Mouse (Mus musculus) midbrain, embryonic 16.5 days (tissue): ENCODE results near the gene C1ql2. TPM values are rescaled to one million over a fixed set of nuclear protein-coding genes. Genes with fewer than 3 reads are reported as not detected.

Experiments used
- ATAC-seq: fragments of 200-750 bp; cut with Nextera tagmentation; 2 replicates; pipeline ENCODE4 v1.8.0; 2017; ENCODE audit warnings: moderate TSS enrichment
- H3K27ac ChIP-seq: fragments of 300-500 bp; sonication (generic); 2 replicates; pipeline ENCODE4 v1.5.1; 2014; ENCODE audit warnings: mild to moderate bottlenecking, low read length, mixed read lengths
- H3K27me3 ChIP-seq: fragments of 300-500 bp; sonication (generic); 2 replicates; pipeline ENCODE4 v1.6.1; 2014; ENCODE audit warnings: low read depth, low read length, mixed read lengths; ENCODE audit not compliant: control insufficient read depth, insufficient read depth
- H3K36me3 ChIP-seq: fragments of 300-500 bp; sonication (generic); 2 replicates; pipeline ENCODE4 v1.6.1; 2014; ENCODE audit warnings: mild to moderate bottlenecking, low read length, moderate library complexity, mixed read lengths; ENCODE audit not compliant: control insufficient read depth, insufficient read depth
- H3K4me1 ChIP-seq: fragments of 300-500 bp; sonication (generic); 2 replicates; pipeline ENCODE4 v1.6.1; 2014; ENCODE audit warnings: mild to moderate bottlenecking, low read length, mixed read lengths; ENCODE audit not compliant: control insufficient read depth, insufficient read depth
- H3K4me2 ChIP-seq: fragments of 300-500 bp; sonication (generic); 2 replicates; pipeline ENCODE4 v1.6.1; 2014; ENCODE audit warnings: mild to moderate bottlenecking, low read length, mixed read lengths
- H3K4me3 ChIP-seq: fragments of 300-500 bp; sonication (generic); 2 replicates; pipeline ENCODE4 v1.5.1; 2014; ENCODE audit warnings: low read depth, mild to moderate bottlenecking, low read length, moderate library complexity, mixed read lengths
- H3K9ac ChIP-seq: fragments of 300-500 bp; sonication (generic); 2 replicates; pipeline ENCODE4 v1.6.1; 2014; ENCODE audit warnings: low read depth, low read length, mixed read lengths
- H3K9me3 ChIP-seq: fragments of 300-500 bp; sonication (generic); replicated peaks from 2 replicates; pipeline ENCODE4 v1.6.1; 2014; ENCODE audit warnings: mild to moderate bottlenecking, low read length, mixed read lengths; ENCODE audit not compliant: control insufficient read depth, poor library complexity, severe bottlenecking
- WGBS: fragments of 180-500 bp; shearing (Covaris S2); extraction: QIAGEN DNeasy Blood & Tissue Kit; methylation state at CpG from one replicate; pipeline ENCODE4 v1.1.7; 2014; 5-methylcytosine and 5-hydroxymethylcytosine counted together
- polyA plus RNA-seq: library from polyadenylated mRNA; unstranded; fragments of >200 nt; fragmentation: Nextera tagmentation; extraction: Ambion mirVana; gene quantifications from 2 replicates; pipeline ENCODE4 v1.2.1, GENCODE M21; 2015

Gene C1ql2
- polyA plus RNA-seq = 14.0 and 17.6 TPM in 2 replicates

- peak within 1 kb of the TSS; percentile 38 for H3K4me3 ChIP-seq
- ATAC-seq = peak; percentile 59
- peaks cover 20% of the 10 kb centered on the region for H3K4me1 ChIP-seq
- H3K27ac ChIP-seq = no peak within 1 kb of the TSS
- WGBS = under 1% methylated on average over 71 of the region's 73 CpGs
- H3K9ac ChIP-seq = peak within 1 kb of the TSS; percentile 28; the same call in 1 of the 2 replicates
- peak within 1 kb of the TSS; percentile 56 for H3K4me2 ChIP-seq
- peaks cover 61% of the 10 kb centered on the region for H3K27me3 ChIP-seq
- H3K9me3 ChIP-seq = no peaks in the 10 kb centered on the region
- H3K36me3 ChIP-seq = no peaks in the 10 kb centered on the region
Measured at GRCm38 (mm10) chr1:120340419-120341171, at the start of gene C1ql2. Gene C1ql2 (plus strand): TSS chr1:120340582.

GRCm38 (mm10) chr1:120291709-120292108, 48.7 kb upstream of the C1ql2 start:
- no peak overlapping the region for H3K4me2 ChIP-seq
- H3K36me3 ChIP-seq = no peaks in the 10 kb centered on the region
- ATAC-seq = no peak
- no peak overlapping the region for H3K9ac ChIP-seq
- no peaks in the 10 kb centered on the region for H3K4me1 ChIP-seq
- no peak overlapping the region for H3K4me3 ChIP-seq
- 85% methylated on average over 3 of the region's 3 CpGs for WGBS
- H3K27ac ChIP-seq = no peak overlapping the region
- H3K27me3 ChIP-seq = no peaks in the 10 kb centered on the region
- H3K9me3 ChIP-seq = no peaks in the 10 kb centered on the region

GRCm38 (mm10) chr1:120293803-120294202, 46.6 kb upstream of the C1ql2 start:
- H3K27me3 ChIP-seq = no peaks in the 10 kb centered on the region
- ATAC-seq = no peak
- H3K36me3 ChIP-seq = no peaks in the 10 kb centered on the region
- H3K4me3 ChIP-seq = no peak overlapping the region
- H3K4me1 ChIP-seq = no peaks in the 10 kb centered on the region
- H3K9me3 ChIP-seq = no peaks in the 10 kb centered on the region
- H3K9ac ChIP-seq = no peak overlapping the region
- no peak overlapping the region for H3K4me2 ChIP-seq
- H3K27ac ChIP-seq = no peak overlapping the region
- 78% methylated on average over 1 of the region's 1 CpGs for WGBS

GRCm38 (mm10) chr1:120296936-120297335, 43.4 kb upstream of the C1ql2 start:
- Histone ChIP-seq H3K4me2 (no peak overlapping the region), H3K9ac (no peak overlapping the region), H3K4me1 (no peaks in the 10 kb centered on the region), H3K27ac (no peak overlapping the region), H3K9me3 (no peaks in the 10 kb centered on the region), H3K4me3 (no peak overlapping the region), H3K36me3 (no peaks in the 10 kb centered on the region), H3K27me3 (no peaks in the 10 kb centered on the region)
- 90% methylated on average over 2 of the region's 2 CpGs for WGBS
- ATAC-seq = no peak

DNA sequence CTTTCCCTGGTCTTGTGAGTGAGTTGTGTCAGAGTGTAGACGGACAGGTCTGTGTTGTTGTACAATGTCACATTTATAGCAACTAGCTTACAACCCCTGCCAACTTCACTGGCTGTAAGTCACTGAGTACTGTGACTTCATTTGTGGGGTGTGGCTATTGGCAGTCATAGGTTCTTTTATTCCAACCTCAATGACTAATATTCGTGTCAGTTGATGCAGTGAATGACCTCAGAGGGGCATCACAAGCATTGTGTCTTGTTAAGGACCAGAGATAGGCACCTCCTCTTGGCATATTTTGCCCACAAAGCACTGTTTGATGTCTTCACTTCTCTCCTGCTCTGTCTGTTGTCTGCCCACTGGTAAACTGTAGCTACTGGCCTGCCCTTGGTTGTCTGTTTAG, 34.6 kb upstream of the C1ql2 start:
- no peak for ATAC-seq
- Histone ChIP-seq H3K4me1 (no peaks in the 10 kb centered on the region), H3K9me3 (no peaks in the 10 kb centered on the region), H3K36me3 (no peaks in the 10 kb centered on the region), H3K4me2 (no peak overlapping the region), H3K27ac (no peak overlapping the region), H3K4me3 (no peak overlapping the region), H3K9ac (no peak overlapping the region), H3K27me3 (no peaks in the 10 kb centered on the region)
- 70% methylated on average over 2 of the region's 2 CpGs for WGBS

GRCm38 (mm10) chr1:120321270-120322021, 18.9 kb upstream of the C1ql2 start:
- Histone ChIP-seq H3K27ac (no peak overlapping the region), H3K9me3 (no peaks in the 10 kb centered on the region), H3K9ac (no peak overlapping the region), H3K4me3 (no peak overlapping the region), H3K36me3 (no peaks in the 10 kb centered on the region), H3K4me2 (0 out of 2 replicates have a peak overlapping the region, but pooled peaks have one; percentile 9), H3K4me1 (no peaks in the 10 kb centered on the region; the same call in 1 of the 2 replicates), H3K27me3 (no peaks in the 10 kb centered on the region)
- peak; percentile 47; the same call in 1 of the 2 replicates for ATAC-seq
- WGBS = 56% methylated on average over 16 of the region's 16 CpGs

- Histone ChIP-seq H3K9me3 (no peaks in the 10 kb centered on the region), H3K4me3 (no peak overlapping the region), H3K9ac (no peak overlapping the region), H3K4me2 (no peak overlapping the region), H3K4me1 (no peaks in the 10 kb centered on the region; the same call in 1 of the 2 replicates), H3K36me3 (no peaks in the 10 kb centered on the region), H3K27me3 (no peaks in the 10 kb centered on the region), H3K27ac (no peak overlapping the region)
- 91% methylated on average over 5 of the region's 5 CpGs for WGBS
- ATAC-seq = no peak
Measured at GRCm38 (mm10) chr1:120323131-120323561, 17.2 kb upstream of the C1ql2 start.

DNA sequence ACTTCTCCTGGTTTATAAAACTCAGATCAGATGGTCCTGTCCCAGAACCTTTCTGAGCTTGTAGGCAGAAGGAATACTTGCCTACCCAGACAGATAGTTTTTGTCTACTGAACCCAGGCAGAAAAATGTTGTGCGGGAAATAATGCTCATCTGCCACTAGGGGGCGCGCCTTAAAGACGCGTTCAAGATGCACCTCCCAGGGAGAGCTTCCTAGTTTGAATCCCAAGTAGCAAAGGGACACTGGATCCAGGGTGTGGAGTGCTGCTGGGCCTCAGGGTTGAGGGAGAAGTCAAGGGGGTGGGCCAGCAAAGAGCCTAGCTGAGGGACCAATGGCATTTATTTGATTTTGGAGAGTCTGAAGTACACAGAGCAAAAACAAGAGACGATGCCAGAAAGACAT, 12.7 kb upstream of the C1ql2 start:
- ATAC-seq = no peak
- Histone ChIP-seq H3K4me3 (no peak overlapping the region), H3K4me2 (no peak overlapping the region), H3K27me3 (no peaks in the 10 kb centered on the region), H3K4me1 (no peaks in the 10 kb centered on the region), H3K9ac (no peak overlapping the region), H3K9me3 (no peaks in the 10 kb centered on the region), H3K36me3 (no peaks in the 10 kb centered on the region), H3K27ac (no peak overlapping the region)
- 16% methylated on average over 6 of the region's 6 CpGs for WGBS

DNA sequence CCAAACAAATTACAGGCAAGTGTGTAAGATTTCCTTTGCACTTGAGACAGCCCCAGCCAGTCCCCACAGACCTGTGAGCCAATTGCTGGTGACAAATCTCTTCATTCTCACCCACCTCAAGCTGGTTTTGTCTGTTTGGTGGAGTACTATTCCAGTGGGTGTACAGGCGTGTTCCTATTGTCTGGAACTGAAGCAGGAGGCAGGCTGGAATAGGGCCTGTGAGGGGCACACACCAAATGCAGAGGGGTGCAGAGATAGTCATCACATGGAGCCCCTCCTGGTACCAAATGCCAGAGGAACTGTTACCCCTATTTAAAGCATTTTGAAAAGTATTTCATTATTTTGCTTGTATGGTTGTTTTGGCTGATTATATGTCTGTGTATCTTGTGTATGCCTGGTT, 12.2 kb upstream of the C1ql2 start:
- no peak overlapping the region for H3K4me2 ChIP-seq
- ATAC-seq = no peak
- no peak overlapping the region for H3K9ac ChIP-seq
- WGBS = 77% methylated on average over 1 of the region's 1 CpGs
- H3K4me1 ChIP-seq = no peaks in the 10 kb centered on the region
- no peaks in the 10 kb centered on the region for H3K36me3 ChIP-seq
- no peaks in the 10 kb centered on the region for H3K9me3 ChIP-seq
- H3K27ac ChIP-seq = no peak overlapping the region
- H3K27me3 ChIP-seq = no peaks in the 10 kb centered on the region
- H3K4me3 ChIP-seq = no peak overlapping the region
